Mouse (Mus musculus): ENCODE measurements at regions not wholly inside any gene's neighbourhood (a gene's known extent, or its start where the extent isn't known, plus 50 kb on each side); places are given as distances from the start of the nearest gene placed in this dataset.
"Not testable (repeated sequence)": the region's sequence is repeated elsewhere in the genome, so short reads cannot be mapped to it uniquely, and the experiment has no call there.

DNA sequence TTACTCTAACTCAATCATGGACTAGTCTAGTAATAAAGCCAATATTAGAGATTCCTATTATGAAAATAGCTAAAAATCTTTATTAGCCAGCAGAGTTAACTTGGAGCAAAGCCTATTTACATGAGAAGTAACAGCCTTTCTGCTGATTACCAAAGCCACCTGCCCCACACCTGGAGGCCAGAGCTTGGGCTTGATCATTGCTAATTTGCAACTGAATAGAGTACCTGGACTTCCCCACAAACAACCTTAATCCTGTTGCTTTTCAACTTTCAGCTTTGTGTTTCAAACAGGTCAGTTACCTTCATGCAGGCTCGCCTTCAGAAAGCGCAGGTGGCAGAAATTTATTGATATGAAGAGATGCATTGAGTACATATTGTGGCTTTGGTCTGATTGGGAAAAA is 163.3 kb downstream of the Teddm3 start:
- 89% methylated on average over 2 of the region's 2 CpGs for WGBS
- no peak overlapping the region for H3K27ac ChIP-seq (ENCODE audit: low read depth, low read length)
- no peaks in the 10 kb centered on the region for H3K9me3 ChIP-seq (ENCODE audit: control insufficient read depth, low read length)
- no peak overlapping the region for H3K4me3 ChIP-seq (ENCODE audit: low read depth, low read length)
- DNase-seq (ENCODE audit: low spot score), result no peak
- H3K27me3 ChIP-seq (ENCODE audit: control insufficient read depth, insufficient read depth, low read length), result no peaks in the 10 kb centered on the region
- no peaks in the 10 kb centered on the region for H3K4me1 ChIP-seq (replicated peaks; ENCODE audit: control insufficient read depth, insufficient read depth, low read length)
- H3K4me2 ChIP-seq (replicated peaks; ENCODE audit: low read depth, low read length), result no peak overlapping the region
- no peak for ATAC-seq (ENCODE audit: low FRiP score)
- no peak overlapping the region for H3K9ac ChIP-seq (ENCODE audit: low read depth, low read length)
- no peaks in the 10 kb centered on the region for H3K36me3 ChIP-seq (ENCODE audit: control insufficient read depth, insufficient read depth, low read length)

DNA sequence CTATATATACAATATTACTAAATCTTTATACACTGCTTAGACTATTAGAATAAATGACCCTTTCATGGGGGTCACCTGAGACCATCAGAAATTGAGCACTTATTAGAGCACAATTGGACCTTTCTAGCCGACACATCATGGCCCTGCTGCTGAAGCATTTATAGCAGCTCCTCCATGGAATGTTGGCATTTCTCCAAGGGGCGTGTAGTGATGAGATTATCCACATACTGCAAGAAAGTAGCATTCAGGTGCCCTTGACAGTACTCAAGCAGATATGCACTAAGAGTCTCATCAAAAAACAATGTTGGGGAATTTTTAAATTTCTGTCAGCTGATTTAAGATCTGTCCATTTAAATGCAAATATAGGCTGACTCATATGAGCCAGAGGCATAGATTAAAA is 178.4 kb downstream of the Teddm3 start:
- no peak overlapping the region for H3K27ac ChIP-seq (ENCODE audit: low read depth, low read length)
- no peaks in the 10 kb centered on the region for H3K36me3 ChIP-seq (ENCODE audit: control insufficient read depth, insufficient read depth, low read length)
- no peak overlapping the region for H3K4me2 ChIP-seq (replicated peaks; ENCODE audit: low read depth, low read length)
- no peaks in the 10 kb centered on the region for H3K4me1 ChIP-seq (replicated peaks; ENCODE audit: control insufficient read depth, insufficient read depth, low read length)
- H3K9ac ChIP-seq (ENCODE audit: low read depth, low read length), result no peak overlapping the region
- ATAC-seq (ENCODE audit: low FRiP score) (no peak), DNase-seq (ENCODE audit: low spot score) (no peak)
- H3K9me3 ChIP-seq (ENCODE audit: control insufficient read depth, low read length), result no peaks in the 10 kb centered on the region
- 80% methylated on average over 2 of the region's 2 CpGs for WGBS
- H3K27me3 ChIP-seq (ENCODE audit: control insufficient read depth, insufficient read depth, low read length), result no peaks in the 10 kb centered on the region
- H3K4me3 ChIP-seq (ENCODE audit: low read depth, low read length), result no peak overlapping the region

DNA sequence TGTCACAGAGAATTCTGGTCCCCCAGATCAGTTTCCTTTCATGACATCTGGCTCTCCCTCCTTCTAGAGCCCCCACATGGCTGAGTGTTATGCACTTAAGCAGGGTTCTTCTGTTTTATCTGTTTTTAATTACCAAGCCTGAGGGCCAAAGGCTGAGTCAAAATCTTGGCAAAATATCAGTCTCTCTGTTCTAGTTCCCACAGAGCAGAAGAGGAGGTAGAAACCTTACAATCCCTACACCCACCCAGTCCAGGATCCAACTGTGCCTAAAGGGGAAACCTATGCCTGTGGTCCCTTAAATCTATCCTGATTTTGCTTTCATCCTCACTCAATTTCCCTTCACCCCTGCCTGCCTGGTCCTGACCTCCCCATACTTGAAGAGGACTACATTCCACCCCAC is 181.4 kb downstream of the Teddm3 start:
- no peak overlapping the region for H3K4me2 ChIP-seq (replicated peaks; ENCODE audit: low read depth, low read length)
- no peak overlapping the region for H3K9ac ChIP-seq (ENCODE audit: low read depth, low read length)
- H3K27ac ChIP-seq (ENCODE audit: low read depth, low read length), result no peak overlapping the region
- ATAC-seq (ENCODE audit: low FRiP score) (no peak), DNase-seq (ENCODE audit: low spot score) (no peak)
- H3K9me3 ChIP-seq (ENCODE audit: control insufficient read depth, low read length), result no peaks in the 10 kb centered on the region
- no peaks in the 10 kb centered on the region for H3K36me3 ChIP-seq (ENCODE audit: control insufficient read depth, insufficient read depth, low read length)
- no peaks in the 10 kb centered on the region for H3K4me1 ChIP-seq (replicated peaks; ENCODE audit: control insufficient read depth, insufficient read depth, low read length)
- no peaks in the 10 kb centered on the region for H3K27me3 ChIP-seq (ENCODE audit: control insufficient read depth, insufficient read depth, low read length)
- H3K4me3 ChIP-seq (ENCODE audit: low read depth, low read length), result no peak overlapping the region

DNA sequence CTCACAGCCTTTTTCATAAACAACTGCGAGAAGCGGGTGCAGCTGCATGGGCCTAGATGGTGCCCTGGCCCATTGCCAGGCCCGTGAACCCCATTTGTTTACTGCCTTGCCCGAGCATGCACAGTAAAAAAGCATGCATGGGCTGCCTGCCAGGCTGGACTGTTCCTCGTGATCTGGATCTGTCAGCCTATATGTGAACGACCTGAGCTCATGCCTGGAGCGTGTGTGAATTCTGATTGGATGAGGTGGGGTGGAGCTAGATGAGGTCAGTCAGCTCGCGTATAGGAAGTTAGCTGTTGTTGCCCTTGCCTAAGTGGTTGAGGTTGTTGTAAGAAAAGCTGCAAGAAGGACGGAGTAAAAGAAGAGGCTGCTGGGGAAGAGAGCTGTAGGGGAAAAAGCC is 194.9 kb downstream of the Teddm3 start:
- H3K27me3 ChIP-seq (ENCODE audit: control insufficient read depth, insufficient read depth, low read length), result no peaks in the 10 kb centered on the region
- H3K36me3 ChIP-seq (ENCODE audit: control insufficient read depth, insufficient read depth, low read length), result no peaks in the 10 kb centered on the region
- no peak overlapping the region for H3K4me3 ChIP-seq (ENCODE audit: low read depth, low read length)
- WGBS, result 90% methylated on average over 10 of the region's 10 CpGs
- ATAC-seq (ENCODE audit: low FRiP score), result no peak
- DNase-seq (ENCODE audit: low spot score), result no peak
- H3K9me3 ChIP-seq (ENCODE audit: control insufficient read depth, low read length), result no peaks in the 10 kb centered on the region
- no peaks in the 10 kb centered on the region for H3K4me1 ChIP-seq (replicated peaks; ENCODE audit: control insufficient read depth, insufficient read depth, low read length)
- H3K27ac ChIP-seq (ENCODE audit: low read depth, low read length), result no peak overlapping the region
- no peak overlapping the region for H3K4me2 ChIP-seq (replicated peaks; ENCODE audit: low read depth, low read length)
- no peak overlapping the region for H3K9ac ChIP-seq (ENCODE audit: low read depth, low read length)

DNA sequence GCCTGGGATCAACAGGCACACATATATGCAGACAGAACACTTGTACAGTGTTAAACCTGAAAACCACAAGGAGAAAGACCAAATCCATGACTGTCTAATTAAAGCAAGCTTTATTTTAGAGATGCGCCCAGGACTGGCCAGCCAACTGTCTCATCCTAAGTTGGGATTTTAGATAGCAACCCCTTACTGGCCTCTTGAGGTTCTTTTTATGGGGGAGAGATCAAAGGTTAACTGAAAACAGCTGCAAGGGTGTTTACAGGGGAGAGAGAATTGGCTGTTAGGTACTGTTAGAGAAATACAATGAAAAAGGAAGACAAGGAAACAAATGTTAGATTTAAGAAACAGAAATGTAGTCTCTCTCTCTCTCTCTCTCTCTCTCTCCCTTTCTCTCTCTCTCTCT is 202.4 kb upstream of the Thpo start:
- H3K4me3 ChIP-seq (ENCODE audit: low read depth, low read length), result no peak overlapping the region
- H3K4me1 ChIP-seq (replicated peaks; ENCODE audit: control insufficient read depth, insufficient read depth, low read length), result no peaks in the 10 kb centered on the region
- no peak overlapping the region for H3K4me2 ChIP-seq (replicated peaks; ENCODE audit: low read depth, low read length)
- 87% methylated on average over 1 of the region's 1 CpGs for WGBS
- no peak overlapping the region for H3K9ac ChIP-seq (ENCODE audit: low read depth, low read length)
- no peaks in the 10 kb centered on the region for H3K27me3 ChIP-seq (ENCODE audit: control insufficient read depth, insufficient read depth, low read length)
- no peaks in the 10 kb centered on the region for H3K36me3 ChIP-seq (ENCODE audit: control insufficient read depth, insufficient read depth, low read length)
- no peak for ATAC-seq (ENCODE audit: low FRiP score)
- DNase-seq (ENCODE audit: low spot score), result no peak
- H3K27ac ChIP-seq (ENCODE audit: low read depth, low read length), result no peak overlapping the region
- no peaks in the 10 kb centered on the region for H3K9me3 ChIP-seq (ENCODE audit: control insufficient read depth, low read length)

DNA sequence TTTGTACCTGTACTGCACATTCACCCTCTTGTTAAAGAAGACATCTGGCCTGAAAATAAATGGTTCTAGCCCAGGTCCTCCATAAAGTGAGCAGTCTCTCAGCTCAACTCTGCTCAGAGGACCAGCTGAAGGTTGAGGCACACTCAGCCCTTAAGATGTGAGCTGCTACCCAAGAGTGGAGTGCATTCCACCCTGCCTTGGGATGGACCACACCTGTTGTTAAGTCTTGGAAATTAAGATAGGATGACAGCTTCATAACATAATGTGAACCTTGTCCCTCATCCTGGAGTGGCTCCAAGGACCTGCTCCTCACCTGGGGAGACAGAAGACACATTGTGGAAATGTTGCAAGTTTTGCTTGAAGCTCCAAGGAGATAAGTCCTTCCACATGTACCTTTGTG is 200.5 kb upstream of the Thpo start:
- H3K27ac ChIP-seq (ENCODE audit: low read depth, low read length); DNase-seq (ENCODE audit: low spot score); H3K4me3 ChIP-seq (ENCODE audit: low read depth, low read length); ATAC-seq (ENCODE audit: low FRiP score); H3K9ac ChIP-seq (ENCODE audit: low read depth, low read length); H3K27me3 ChIP-seq (ENCODE audit: control insufficient read depth, insufficient read depth, low read length); H3K4me2 ChIP-seq (replicated peaks; ENCODE audit: low read depth, low read length); H3K36me3 ChIP-seq (ENCODE audit: control insufficient read depth, insufficient read depth, low read length); H3K9me3 ChIP-seq (ENCODE audit: control insufficient read depth, low read length); H3K4me1 ChIP-seq (replicated peaks; ENCODE audit: control insufficient read depth, insufficient read depth, low read length): not testable (repeated sequence)

DNA sequence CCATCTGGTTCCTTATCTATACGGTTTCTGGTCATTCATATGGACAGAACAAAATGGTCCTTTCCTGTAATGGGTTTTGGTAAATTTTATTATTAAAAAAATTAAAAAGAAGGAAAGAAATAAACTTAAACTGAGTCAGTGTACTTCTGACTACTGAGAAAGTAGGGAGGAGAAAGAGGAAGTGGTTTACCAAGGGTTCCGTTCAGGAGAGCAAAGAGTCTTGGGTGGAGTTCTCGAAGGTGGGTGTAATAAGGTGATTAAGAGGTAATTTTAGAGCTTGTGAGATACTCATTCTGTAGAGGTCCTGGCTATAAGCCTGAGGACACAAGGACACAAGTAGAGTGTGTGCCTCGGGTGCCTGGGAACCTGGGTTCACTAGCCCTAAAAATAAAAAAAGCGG is 195.7 kb upstream of the Thpo start:
- not testable (repeated sequence) for H3K9ac ChIP-seq (ENCODE audit: low read depth, low read length); H3K27me3 ChIP-seq (ENCODE audit: control insufficient read depth, insufficient read depth, low read length); H3K36me3 ChIP-seq (ENCODE audit: control insufficient read depth, insufficient read depth, low read length); H3K4me2 ChIP-seq (replicated peaks; ENCODE audit: low read depth, low read length); H3K27ac ChIP-seq (ENCODE audit: low read depth, low read length); H3K4me1 ChIP-seq (replicated peaks; ENCODE audit: control insufficient read depth, insufficient read depth, low read length); DNase-seq (ENCODE audit: low spot score); H3K9me3 ChIP-seq (ENCODE audit: control insufficient read depth, low read length); ATAC-seq (ENCODE audit: low FRiP score); H3K4me3 ChIP-seq (ENCODE audit: low read depth, low read length)
- 92% methylated on average over 5 of the region's 5 CpGs for WGBS

DNA sequence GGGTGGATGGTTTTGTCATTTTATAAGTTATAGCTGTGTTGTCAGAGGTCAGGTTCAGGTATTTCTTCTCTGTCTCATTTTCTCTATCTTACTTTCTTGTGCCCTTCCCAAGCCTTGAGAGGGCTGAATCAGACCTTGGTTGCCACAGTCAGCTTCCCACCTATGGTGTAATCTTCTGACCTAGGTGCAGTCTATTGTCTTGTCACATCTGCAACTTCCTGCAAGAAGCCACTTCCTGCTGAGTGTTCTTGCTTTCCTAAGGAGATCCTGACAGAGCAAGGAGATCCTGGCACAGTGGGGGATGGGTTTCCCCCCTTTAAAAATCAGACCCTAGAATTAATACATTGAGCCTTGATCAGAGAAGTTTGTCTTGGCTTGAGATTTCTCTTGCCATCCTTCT is 191.5 kb upstream of the Thpo start:
- H3K4me2 ChIP-seq (replicated peaks; ENCODE audit: low read depth, low read length); H3K9ac ChIP-seq (ENCODE audit: low read depth, low read length); H3K4me1 ChIP-seq (replicated peaks; ENCODE audit: control insufficient read depth, insufficient read depth, low read length); DNase-seq (ENCODE audit: low spot score); ATAC-seq (ENCODE audit: low FRiP score); H3K36me3 ChIP-seq (ENCODE audit: control insufficient read depth, insufficient read depth, low read length); H3K4me3 ChIP-seq (ENCODE audit: low read depth, low read length); H3K27ac ChIP-seq (ENCODE audit: low read depth, low read length); H3K9me3 ChIP-seq (ENCODE audit: control insufficient read depth, low read length); H3K27me3 ChIP-seq (ENCODE audit: control insufficient read depth, insufficient read depth, low read length): not testable (repeated sequence)

DNA sequence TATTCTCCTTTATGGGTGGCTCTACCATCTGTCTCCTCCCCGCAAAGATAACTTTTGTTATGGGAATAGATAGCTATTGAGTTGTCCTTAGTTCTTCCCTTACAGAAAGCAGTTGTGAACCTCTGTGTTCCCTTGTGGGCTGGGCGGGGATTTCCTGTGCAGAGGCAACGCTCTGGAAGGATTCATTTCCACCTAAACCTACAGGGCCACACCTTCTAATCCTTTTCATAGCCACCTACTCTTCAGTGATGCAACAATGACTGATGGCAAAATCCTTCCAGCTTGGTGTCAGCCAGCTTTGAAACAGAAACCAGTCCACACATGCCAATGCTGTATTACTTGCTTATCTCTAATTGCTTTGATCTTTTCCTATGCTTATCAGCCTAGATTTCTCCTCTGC is 176.6 kb upstream of the Thpo start:
- not testable (repeated sequence) for H3K9ac ChIP-seq (ENCODE audit: low read depth, low read length); H3K4me1 ChIP-seq (replicated peaks; ENCODE audit: control insufficient read depth, insufficient read depth, low read length); H3K27me3 ChIP-seq (ENCODE audit: control insufficient read depth, insufficient read depth, low read length); H3K27ac ChIP-seq (ENCODE audit: low read depth, low read length); H3K9me3 ChIP-seq (ENCODE audit: control insufficient read depth, low read length); H3K36me3 ChIP-seq (ENCODE audit: control insufficient read depth, insufficient read depth, low read length); H3K4me3 ChIP-seq (ENCODE audit: low read depth, low read length); H3K4me2 ChIP-seq (replicated peaks; ENCODE audit: low read depth, low read length); ATAC-seq (ENCODE audit: low FRiP score); DNase-seq (ENCODE audit: low spot score)
- 83% methylated on average over 3 of the region's 3 CpGs for WGBS
